ENCODE assay signal across 9 mouse cellular contexts in genomic region chr6:116670144-116670543, GRCm38 (mm10). TPM values are rescaled to one million over a fixed set of nuclear protein-coding genes. Genes with fewer than 3 reads are reported as not detected.
DNase-seq lines count a peak whose midpoint lies in the region; ATAC-seq and TF ChIP-seq lines count a peak whose summit lies in the region.
"Had no signal": no experiment of that assay in that cellular context is flagged by ENCODE, and none has a peak within 500 bp of the region (broad histone marks: within the 10 kb centered on the region; RNA-seq: fewer than 3 reads in every experiment).

No protein-coding gene starts in this region.

- no peak overlapping the region for H3K4me2 ChIP-seq in lung, postnatal 0 days (replicated peaks; ENCODE audit: low read depth, low read length)
- H3K4me2 ChIP-seq in hindbrain, embryonic 14.5 days (replicated peaks) = peak overlapping the region; percentile 96
- H3K4me2 ChIP-seq in stomach, postnatal 0 days (replicated peaks; ENCODE audit: low read depth) = no peak overlapping the region
- H3K4me2 ChIP-seq: heart, embryonic 15.5 days had no signal

- peaks cover 10% of the 10 kb centered on the region; the same call in 1 of the 2 replicates for H3K4me1 ChIP-seq in lung, postnatal 0 days (ENCODE audit: insufficient read depth, low read depth, low read length)
- peaks cover 56% of the 10 kb centered on the region for H3K4me1 ChIP-seq in hindbrain, embryonic 14.5 days (replicated peaks; ENCODE audit: control insufficient read depth, insufficient read depth, low read length)
- H3K4me1 ChIP-seq in stomach, postnatal 0 days (replicated peaks; ENCODE audit: control insufficient read depth, insufficient read depth) = no peaks in the 10 kb centered on the region; the same call in 1 of the 2 replicates

- no peak overlapping the region for H3K9ac ChIP-seq in lung, postnatal 0 days (replicated peaks; ENCODE audit: low read depth)
- 0 out of 2 replicates have a peak overlapping the region, but pooled peaks have one; percentile 14 for H3K9ac ChIP-seq in hindbrain, embryonic 14.5 days
- no peak overlapping the region for H3K9ac ChIP-seq in stomach, postnatal 0 days (ENCODE audit: low read length)
- H3K9ac ChIP-seq: heart, embryonic 15.5 days had no signal

- DNase-seq in cerebellum, postnatal 14 days = peak; percentile 74 to 78
- DNase-seq in cerebellum, adult 18-20 months = no peak
- no peak for DNase-seq in lung, postnatal 0 days (ENCODE audit: low spot score)
- no peak for DNase-seq in lung, postnatal 36 days
- no peak for DNase-seq in hindbrain, embryonic 14.5 days (ENCODE audit: low spot score)
- DNase-seq in stomach, postnatal 0 days (ENCODE audit: low spot score) = no peak
- no peak for DNase-seq in right cerebral cortex, postnatal 14 days
- no peak for DNase-seq in right cerebral cortex, postnatal 4 days

- H3K4me3 ChIP-seq in lung, postnatal 0 days (ENCODE audit: low read depth, low read length) = no peak overlapping the region
- H3K4me3 ChIP-seq in hindbrain, embryonic 14.5 days (replicated peaks; ENCODE audit: low read length) = no peak overlapping the region
- no peak overlapping the region for H3K4me3 ChIP-seq in stomach, postnatal 0 days (ENCODE audit: low read depth, low read length)
- H3K4me3 ChIP-seq: heart, embryonic 15.5 days had no signal

- no peaks in the 10 kb centered on the region for H3K36me3 ChIP-seq in lung, postnatal 0 days (ENCODE audit: insufficient read depth, low read length)
- no peaks in the 10 kb centered on the region for H3K36me3 ChIP-seq in hindbrain, embryonic 14.5 days (replicated peaks; ENCODE audit: control insufficient read depth, insufficient read depth)
- H3K36me3 ChIP-seq in stomach, postnatal 0 days (ENCODE audit: control insufficient read depth, insufficient read depth, low read length) = no peaks in the 10 kb centered on the region
- H3K36me3 ChIP-seq: heart, embryonic 15.5 days had no signal

- H3K27ac ChIP-seq in lung, postnatal 0 days (ENCODE audit: low read length) = no peak overlapping the region
- peak overlapping the region; percentile 75 for H3K27ac ChIP-seq in hindbrain, embryonic 14.5 days
- no peak overlapping the region for H3K27ac ChIP-seq in stomach, postnatal 0 days (replicated peaks)
- H3K27ac ChIP-seq: heart, embryonic 15.5 days had no signal

- WGBS in lung, postnatal 0 days = 54% methylated on average over 6 of the region's 6 CpGs
- 18% methylated on average over 6 of the region's 6 CpGs for WGBS in hindbrain, embryonic 14.5 days
- WGBS in stomach, postnatal 0 days = 67% methylated on average over 6 of the region's 6 CpGs

- no peaks in the 10 kb centered on the region for H3K9me3 ChIP-seq in lung, postnatal 0 days (ENCODE audit: low read length)
- H3K9me3 ChIP-seq in hindbrain, embryonic 14.5 days (ENCODE audit: control insufficient read depth, low read length) = no peaks in the 10 kb centered on the region
- no peaks in the 10 kb centered on the region for H3K9me3 ChIP-seq in stomach, postnatal 0 days (ENCODE audit: control insufficient read depth, low read length)
- H3K9me3 ChIP-seq: heart, embryonic 15.5 days had no signal

- H3K27me3 ChIP-seq in lung, postnatal 0 days (replicated peaks; ENCODE audit: insufficient read depth, low read length) = no peaks in the 10 kb centered on the region
- no peaks in the 10 kb centered on the region for H3K27me3 ChIP-seq in hindbrain, embryonic 14.5 days (ENCODE audit: control insufficient read depth, insufficient read depth, low read length)
- H3K27me3 ChIP-seq in stomach, postnatal 0 days (ENCODE audit: control insufficient read depth, insufficient read depth, low read length) = no peaks in the 10 kb centered on the region
- H3K27me3 ChIP-seq: heart, embryonic 15.5 days had no signal

- ATAC-seq in lung, postnatal 0 days = no peak
- peak; percentile 33; the same call in 1 of the 2 replicates for ATAC-seq in hindbrain, embryonic 14.5 days (ENCODE audit: low FRiP score)
- no peak for ATAC-seq in stomach, postnatal 0 days (ENCODE audit: low FRiP score, low TSS enrichment)

- TF ChIP-seq CTCF in lung, postnatal 0 days (IDR thresholded peaks at IDR 0.05) = peak; percentile 19; the same call in 1 of the 2 replicates
- TF ChIP-seq CTCF in stomach, postnatal 0 days (IDR thresholded peaks at IDR 0.05; ENCODE audit: low read depth) = peak; percentile 35; the same call in 1 of the 2 replicates

- TF ChIP-seq EP300 in lung, postnatal 0 days (IDR thresholded peaks at IDR 0.05) = no peak
- TF ChIP-seq EP300 in stomach, postnatal 0 days (optimal IDR thresholded peaks at IDR 0.05) = no peak

RNA-seq across cellular contexts. Expression of gene Rassf4, which starts 3.6 kb away (rescaled TPM):
- polyA plus RNA-seq in lung, postnatal 0 days (2015; fragmentation: Nextera tagmentation; extraction: Ambion mirVana) = 9.3 and 10.0 TPM in 2 replicates
- 30.3 and 33.1 TPM in 2 replicates for polyA plus RNA-seq in hindbrain, embryonic 14.5 days (2014; fragmentation: Nextera tagmentation; extraction: Ambion mirVana)
- 4.1 and 5.6 TPM in 2 replicates for polyA plus RNA-seq in stomach, postnatal 0 days (2015; fragmentation: Nextera tagmentation; extraction: Ambion mirVana)

RNA-seq across cellular contexts. Expression of gene Depp1, which starts 19.7 kb away (rescaled TPM):
- polyA plus RNA-seq in lung, postnatal 0 days (2015; fragmentation: Nextera tagmentation; extraction: Ambion mirVana) = 79.3 and 86.1 TPM in 2 replicates
- polyA plus RNA-seq in hindbrain, embryonic 14.5 days (2014; fragmentation: Nextera tagmentation; extraction: Ambion mirVana) = 8.2 and 8.7 TPM in 2 replicates
- polyA plus RNA-seq in stomach, postnatal 0 days (2015; fragmentation: Nextera tagmentation; extraction: Ambion mirVana) = 31.6 and 37.0 TPM in 2 replicates

RNA-seq across cellular contexts. Expression of gene Zfp422, which starts 41.3 kb away (rescaled TPM):
- 58.1 and 64.4 TPM in 2 replicates for polyA plus RNA-seq in lung, postnatal 0 days (2015; fragmentation: Nextera tagmentation; extraction: Ambion mirVana)
- 138 and 146 TPM in 2 replicates for polyA plus RNA-seq in hindbrain, embryonic 14.5 days (2014; fragmentation: Nextera tagmentation; extraction: Ambion mirVana)
- polyA plus RNA-seq in stomach, postnatal 0 days (2015; fragmentation: Nextera tagmentation; extraction: Ambion mirVana) = 52.4 and 54.4 TPM in 2 replicates

RNA-seq across cellular contexts. Expression of gene Tmem72, which starts 46.6 kb away (rescaled TPM):
- 0.01 and 0.02 TPM in 2 replicates for polyA plus RNA-seq in lung, postnatal 0 days (2015; fragmentation: Nextera tagmentation; extraction: Ambion mirVana)
- polyA plus RNA-seq in hindbrain, embryonic 14.5 days (2014; fragmentation: Nextera tagmentation; extraction: Ambion mirVana) = 1.5 and 3.1 TPM in 2 replicates
- 0.05 and 0.08 TPM in 2 replicates for polyA plus RNA-seq in stomach, postnatal 0 days (2015; fragmentation: Nextera tagmentation; extraction: Ambion mirVana)

Comparison
In these comparisons a context has a peak if more than half of its experiments do, and no peak if none do; other contexts are left out.
1. DNase-seq: peak in cerebellum, postnatal 14 days (2 of 2); none in cerebellum, adult 18-20 months (0 of 2), lung, postnatal 0 days (single experiment), lung, postnatal 36 days (single experiment), hindbrain, embryonic 14.5 days (single experiment), stomach, postnatal 0 days (single experiment), right cerebral cortex, postnatal 14 days (single experiment) and right cerebral cortex, postnatal 4 days (single experiment).